Mouse (Mus musculus) adrenal gland, postnatal 14 days (tissue): ENCODE measurements around the gene Vps8. TPM values are rescaled to one million over a fixed set of nuclear protein-coding genes. Genes with fewer than 3 reads are reported as not detected.

Experiments
- DNase-seq: peaks from one replicate; pipeline ENCODE4 v3.0.0; 2021; ENCODE audit warnings: mixed read lengths
- long read RNA-seq, 2 experiments: library from polyadenylated mRNA; stranded (forward); transcript quantifications; one replicate each; pipeline ENCODE4 v2.0.0; 2021
- total RNA-seq: library from RNA; stranded (reverse); gene quantifications from 2 replicates; pipeline ENCODE4 v1.2.3, GENCODE M21; 2021

The Vps8 gene
- 16.4 and 22.6 TPM in 2 replicates for total RNA-seq
- long read RNA-seq, experiment 1, full-length matches to known transcripts: 11 of 18 reads
- long read RNA-seq, experiment 1, partial matches to known transcripts: 3 of 18 reads
- long read RNA-seq, experiment 1, other reads (novel, unspliced or antisense): 4 of 18 reads
- long read RNA-seq, experiment 2, full-length matches to known transcripts: 9 of 11 reads
- long read RNA-seq, experiment 2, partial matches to known transcripts: 1 of 11 reads
- long read RNA-seq, experiment 2, other reads (novel, unspliced or antisense): 1 of 11 reads

GRCm38 (mm10) chr16:21422645-21423545, at the start of gene Vps8:
Gene Vps8 (plus strand): TSS chr16:21423118.
- peak; percentile 95 for DNase-seq

- no peak for DNase-seq
These were observed 49.5 kb upstream of the Vps8 start for GRCm38 (mm10) chr16:21373316-21373960.

GRCm38 (mm10) chr16:21374067-21374466, 48.9 kb upstream of the Vps8 start:
- DNase-seq: no peak

- DNase-seq: no peak
These were observed 47.8 kb upstream of the Vps8 start for GRCm38 (mm10) chr16:21375147-21375546.

GRCm38 (mm10) chr16:21376316-21376715, 46.6 kb upstream of the Vps8 start:
- DNase-seq: no peak

GRCm38 (mm10) chr16:21376949-21377604, 45.8 kb upstream of the Vps8 start:
- DNase-seq: no peak

- DNase-seq: no peak
These were observed 45.3 kb upstream of the Vps8 start for GRCm38 (mm10) chr16:21377605-21377968.

- no peak for DNase-seq
These were observed 41.4 kb upstream of the Vps8 start for GRCm38 (mm10) chr16:21381469-21381868.

GRCm38 (mm10) chr16:21382152-21382911, 40.6 kb upstream of the Vps8 start:
- DNase-seq: peak; percentile 19

- no peak for DNase-seq
These were observed 36.7 kb upstream of the Vps8 start for GRCm38 (mm10) chr16:21385926-21386881.

- DNase-seq: peak; percentile 68
These were observed 33.6 kb upstream of the Vps8 start for GRCm38 (mm10) chr16:21389316-21389715.

- DNase-seq: no peak
These were observed 32.2 kb upstream of the Vps8 start for GRCm38 (mm10) chr16:21390744-21391143.

- no peak for DNase-seq
These were observed 30.8 kb upstream of the Vps8 start for GRCm38 (mm10) chr16:21392099-21392498.

- peak; percentile 87 for DNase-seq
These were observed 30.3 kb upstream of the Vps8 start for GRCm38 (mm10) chr16:21392517-21393112.

- DNase-seq: no peak
These were observed 27.4 kb upstream of the Vps8 start for GRCm38 (mm10) chr16:21395546-21395945.

- DNase-seq: no peak
These were observed 25.2 kb upstream of the Vps8 start for GRCm38 (mm10) chr16:21397681-21398080.

- no peak for DNase-seq
These were observed 24.4 kb upstream of the Vps8 start for GRCm38 (mm10) chr16:21398345-21399051.

- DNase-seq: no peak
These were observed 23.0 kb upstream of the Vps8 start for GRCm38 (mm10) chr16:21399942-21400341.

GRCm38 (mm10) chr16:21402068-21402467, 20.9 kb upstream of the Vps8 start:
- no peak for DNase-seq
